Mouse (Mus musculus) kidney, postnatal 0 days (tissue): ENCODE measurements at regions not wholly inside any gene's neighbourhood (a gene's known extent, or its start where the extent isn't known, plus 50 kb on each side); places are given as distances from the start of the nearest gene placed in this dataset.

Experiments used
- ATAC-seq: fragments of 200-750 bp; cut with Nextera tagmentation; replicated peaks from 2 replicates; pipeline ENCODE4 v1.8.0; 2017; ENCODE audit warnings: low read depth, moderate number of reproducible peaks, moderate TSS enrichment, moderate library complexity; ENCODE audit not compliant: low FRiP score
- DNase-seq: peaks from one replicate; pipeline ENCODE4 v3.0.0-alpha.2; 2016; ENCODE audit warnings: low spot score
- H3K27ac ChIP-seq: fragments of 300-500 bp; sonication (generic); 2 replicates; pipeline ENCODE4 v1.5.1; 2014; ENCODE audit warnings: mild to moderate bottlenecking
- H3K27me3 ChIP-seq: fragments of 300-500 bp; sonication (generic); 2 replicates; pipeline ENCODE4 v1.6.1; 2014; ENCODE audit warnings: low read length, mixed read lengths; ENCODE audit not compliant: insufficient read depth
- H3K36me3 ChIP-seq: fragments of 300-500 bp; sonication (generic); 2 replicates; pipeline ENCODE4 v1.6.1; 2014; ENCODE audit warnings: low read length, mixed read lengths; ENCODE audit not compliant: insufficient read depth
- H3K4me1 ChIP-seq: fragments of 300-500 bp; sonication (generic); replicated peaks from 2 replicates; pipeline ENCODE4 v1.6.1; 2014; ENCODE audit warnings: antibody characterized with exemption, low read length, mixed read lengths; ENCODE audit not compliant: insufficient read depth
- H3K4me2 ChIP-seq: fragments of 300-500 bp; sonication (generic); 2 replicates; pipeline ENCODE4 v1.6.1; 2014; ENCODE audit warnings: mild to moderate bottlenecking, low read length, moderate library complexity, mixed read lengths
- H3K4me3 ChIP-seq: fragments of 300-500 bp; sonication (generic); replicated peaks from 2 replicates; pipeline ENCODE4 v1.5.1; 2014; ENCODE audit warnings: low read depth, low read length
- H3K9ac ChIP-seq: fragments of 300-500 bp; sonication (generic); 2 replicates; pipeline ENCODE4 v1.6.1; 2014; ENCODE audit warnings: low read depth, low read length
- H3K9me3 ChIP-seq: fragments of 300-500 bp; sonication (generic); replicated peaks from 2 replicates; pipeline ENCODE4 v1.6.1; 2016; ENCODE audit warnings: low read length, inconsistent platforms, mixed read lengths
- CTCF ChIP-seq: IDR thresholded peaks from 2 replicates; pipeline ENCODE4 v1.5.1; 2016; ENCODE audit warnings: antibody characterized with exemption, low read depth, mild to moderate bottlenecking, moderate library complexity
- WGBS: fragments of 180-500 bp; shearing (Covaris S2); extraction: QIAGEN DNeasy Blood & Tissue Kit; methylation state at CpG from one replicate; pipeline ENCODE4 v1.1.7; 2014; 5-methylcytosine and 5-hydroxymethylcytosine counted together

DNA sequence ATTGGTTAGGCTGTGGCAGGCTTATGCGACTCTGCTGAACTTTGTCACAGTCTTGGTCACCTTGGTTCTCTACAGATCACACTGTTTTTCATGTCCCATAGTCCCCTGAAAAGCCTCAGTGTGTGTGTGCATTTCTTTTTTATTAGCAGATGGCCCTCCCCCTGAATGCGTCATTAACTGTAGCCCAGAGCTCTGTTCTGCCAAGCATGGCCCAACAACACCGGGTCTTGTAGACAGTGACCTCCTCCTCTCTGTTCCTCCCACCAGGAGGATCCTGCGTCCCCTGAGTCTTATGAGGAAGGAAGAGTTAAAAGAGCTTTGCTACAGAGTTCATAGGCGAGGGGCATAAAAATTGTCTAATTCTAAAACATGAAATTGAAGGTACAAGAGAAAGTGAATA is 103.5 kb upstream of the Rpl34 start:
- Histone ChIP-seq H3K9ac (no peak overlapping the region), H3K36me3 (no peaks in the 10 kb centered on the region), H3K4me2 (no peak overlapping the region), H3K27ac (no peak overlapping the region), H3K4me3 (no peak overlapping the region), H3K9me3 (no peaks in the 10 kb centered on the region), H3K4me1 (peaks cover 7% of the 10 kb centered on the region; the same call in 1 of the 2 replicates), H3K27me3 (no peaks in the 10 kb centered on the region)
- DNase-seq (peak; percentile 73), ATAC-seq (peak; percentile 71; the same call in 1 of the 2 replicates)
- no peak for TF ChIP-seq CTCF
- WGBS: 45% methylated on average over 5 of the region's 5 CpGs

DNA sequence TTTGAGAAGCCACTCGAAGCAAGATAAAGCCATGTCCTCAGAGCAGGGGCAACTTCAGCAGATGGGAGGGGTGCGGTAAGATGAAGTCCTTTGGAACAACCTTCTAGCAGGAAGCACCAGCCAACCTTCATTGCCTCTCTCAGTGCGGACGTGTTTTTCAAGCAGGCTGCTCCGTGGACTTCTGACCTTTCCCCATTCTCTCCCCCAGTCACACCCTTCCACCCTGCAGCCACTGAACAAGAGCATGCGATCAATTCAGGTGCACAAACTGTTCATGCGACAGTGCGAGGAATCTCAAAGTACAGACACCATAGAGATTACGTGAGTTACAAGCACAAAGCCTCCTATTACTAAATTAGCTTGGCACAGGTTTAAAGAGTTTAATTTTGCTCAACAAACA is 102.9 kb upstream of the Rpl34 start:
- H3K36me3 ChIP-seq: no peaks in the 10 kb centered on the region
- no peak; the same call in 1 of the 2 replicates for ATAC-seq
- WGBS: 27% methylated on average over 9 of the region's 9 CpGs
- no peak overlapping the region for H3K4me3 ChIP-seq
- peaks cover 7% of the 10 kb centered on the region; the same call in 1 of the 2 replicates for H3K4me1 ChIP-seq
- H3K9me3 ChIP-seq: no peaks in the 10 kb centered on the region
- H3K27me3 ChIP-seq: no peaks in the 10 kb centered on the region
- H3K27ac ChIP-seq: no peak overlapping the region
- H3K4me2 ChIP-seq: peak overlapping the region; percentile 11; the same call in 1 of the 2 replicates
- peak; percentile 15 for DNase-seq
- no peak overlapping the region for H3K9ac ChIP-seq
- TF ChIP-seq CTCF: no peak

DNA sequence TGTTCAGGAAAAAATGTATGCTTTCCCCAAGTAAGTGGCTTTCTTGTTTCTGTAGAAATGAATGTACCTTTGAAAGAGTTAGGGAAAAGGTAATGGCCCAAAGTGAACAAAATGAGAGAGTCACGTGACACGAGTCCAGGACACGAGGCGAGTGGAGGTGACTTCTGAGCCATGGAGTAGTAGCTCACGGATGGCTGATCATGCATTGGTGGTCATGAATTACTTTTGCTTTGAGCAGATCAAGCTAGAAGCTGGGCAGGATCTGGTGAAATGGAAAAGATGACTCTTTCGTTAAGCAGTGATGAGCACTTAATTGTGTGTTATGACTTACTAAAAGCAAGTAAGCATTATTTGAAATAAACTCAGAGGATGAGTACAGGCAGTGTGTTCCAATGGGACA is 101.6 kb upstream of the Rpl34 start:
- 40% methylated on average over 6 of the region's 6 CpGs for WGBS
- Histone ChIP-seq H3K27ac (no peak overlapping the region), H3K4me2 (no peak overlapping the region), H3K4me1 (peaks cover 7% of the 10 kb centered on the region; the same call in 1 of the 2 replicates), H3K9me3 (no peaks in the 10 kb centered on the region), H3K27me3 (no peaks in the 10 kb centered on the region), H3K9ac (no peak overlapping the region), H3K36me3 (no peaks in the 10 kb centered on the region), H3K4me3 (no peak overlapping the region)
- TF ChIP-seq CTCF: no peak
- 0 out of 2 replicates have a peak, but pooled peaks have one; percentile 23 for ATAC-seq
- peak; percentile 37 for DNase-seq

DNA sequence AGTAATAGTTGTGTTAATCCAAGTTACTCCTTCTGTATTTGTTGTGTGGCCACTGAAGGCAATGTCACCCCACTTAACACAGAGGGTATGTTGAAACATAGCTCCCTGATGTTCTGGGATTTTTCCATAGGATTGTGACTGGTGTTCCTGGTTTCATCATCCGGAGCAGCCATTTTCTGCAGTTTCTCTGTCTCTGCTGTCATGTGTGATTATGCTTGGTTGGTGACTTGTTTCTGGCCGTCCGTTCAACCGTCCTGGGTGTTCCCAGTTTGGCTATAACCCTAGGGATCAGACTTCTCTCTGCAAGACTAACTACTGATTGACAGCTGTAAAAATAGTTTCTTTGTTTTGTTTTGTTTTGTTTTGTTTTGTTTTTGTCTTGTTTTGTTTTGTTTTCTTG is 98.1 kb upstream of the Rpl34 start:
- no peak overlapping the region for H3K9ac ChIP-seq
- ATAC-seq: no peak
- H3K36me3 ChIP-seq: no peaks in the 10 kb centered on the region
- no peaks in the 10 kb centered on the region for H3K9me3 ChIP-seq
- H3K4me2 ChIP-seq: no peak overlapping the region
- H3K4me1 ChIP-seq: peaks cover 7% of the 10 kb centered on the region; the same call in 1 of the 2 replicates
- 52% methylated on average over 4 of the region's 4 CpGs for WGBS
- H3K27me3 ChIP-seq: no peaks in the 10 kb centered on the region
- H3K27ac ChIP-seq: no peak overlapping the region
- no peak for TF ChIP-seq CTCF
- H3K4me3 ChIP-seq: no peak overlapping the region
- DNase-seq: no peak

DNA sequence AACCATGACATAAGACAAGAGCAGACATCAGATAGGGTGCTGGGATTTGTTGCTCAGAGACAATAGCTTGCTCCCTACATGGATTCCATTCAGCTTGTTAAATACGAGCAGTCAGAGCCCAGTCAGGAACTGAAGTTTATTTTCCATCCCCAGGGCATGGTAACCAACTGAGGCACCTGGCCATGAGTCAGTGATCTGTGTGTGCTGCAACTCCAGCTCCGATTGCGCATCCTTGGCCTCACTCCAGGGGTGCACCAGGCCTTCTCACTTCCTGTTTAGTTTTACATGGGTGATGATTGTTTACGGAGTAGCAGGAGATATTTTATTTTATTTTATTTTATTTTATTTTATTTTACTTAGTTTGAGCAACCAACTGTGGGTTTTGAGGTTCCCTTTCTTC is 97.7 kb upstream of the Rpl34 start:
- H3K27ac ChIP-seq: no peak overlapping the region
- no peak overlapping the region for H3K4me2 ChIP-seq
- H3K9me3 ChIP-seq: no peaks in the 10 kb centered on the region
- no peaks in the 10 kb centered on the region for H3K27me3 ChIP-seq
- no peak for ATAC-seq
- WGBS: 74% methylated on average over 4 of the region's 4 CpGs
- no peak overlapping the region for H3K4me3 ChIP-seq
- no peak overlapping the region for H3K9ac ChIP-seq
- H3K36me3 ChIP-seq: no peaks in the 10 kb centered on the region
- no peak for DNase-seq
- no peak for TF ChIP-seq CTCF
- H3K4me1 ChIP-seq: peaks cover 3% of the 10 kb centered on the region; the same call in 1 of the 2 replicates

DNA sequence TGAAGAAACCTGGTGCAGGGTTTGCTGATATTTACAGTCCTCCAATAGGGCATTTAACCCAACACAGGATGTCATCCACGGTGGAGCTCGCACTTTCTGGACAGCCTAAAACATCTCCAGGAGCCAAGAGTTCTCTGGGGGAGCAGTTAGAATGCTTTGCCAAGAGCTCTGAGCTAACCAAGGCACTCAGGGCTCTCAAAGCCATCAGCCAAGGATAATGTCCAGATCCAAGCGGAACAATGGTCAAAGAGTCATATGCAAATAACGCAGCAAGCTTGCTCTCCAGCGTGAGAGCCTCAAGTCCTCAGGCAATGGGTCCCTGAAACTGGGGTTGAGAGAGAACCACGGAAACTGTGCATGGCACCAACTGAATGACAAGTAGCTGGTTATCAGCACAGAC is 96.8 kb upstream of the Rpl34 start:
- no peaks in the 10 kb centered on the region for H3K4me1 ChIP-seq
- no peak overlapping the region for H3K27ac ChIP-seq
- DNase-seq (no peak), ATAC-seq (no peak)
- H3K36me3 ChIP-seq: no peaks in the 10 kb centered on the region
- H3K4me2 ChIP-seq: no peak overlapping the region
- no peak overlapping the region for H3K9ac ChIP-seq
- H3K9me3 ChIP-seq: no peaks in the 10 kb centered on the region
- no peak overlapping the region for H3K4me3 ChIP-seq
- WGBS: 80% methylated on average over 6 of the region's 6 CpGs
- no peaks in the 10 kb centered on the region for H3K27me3 ChIP-seq
- no peak for TF ChIP-seq CTCF

DNA sequence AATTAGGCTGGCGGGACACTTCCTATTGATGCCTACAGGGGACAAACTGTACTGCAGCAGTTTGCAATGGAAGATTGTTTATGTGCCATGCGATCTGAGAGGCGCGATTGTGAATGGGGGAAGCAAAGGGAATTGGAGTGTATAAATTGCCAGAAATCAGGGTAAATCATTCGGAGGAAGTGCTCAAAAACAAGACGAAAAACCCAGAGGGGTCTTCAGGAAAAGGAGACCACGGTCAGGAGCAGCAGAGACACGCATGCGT is 89.6 kb upstream of the Rpl34 start:
- H3K9ac ChIP-seq: no peak overlapping the region
- no peak overlapping the region for H3K4me3 ChIP-seq
- ATAC-seq: no peak
- no peak overlapping the region for H3K4me2 ChIP-seq
- no peaks in the 10 kb centered on the region for H3K9me3 ChIP-seq
- H3K27me3 ChIP-seq: no peaks in the 10 kb centered on the region
- peak; percentile 18 for DNase-seq
- TF ChIP-seq CTCF: peak; percentile 25; the same call in 1 of the 2 replicates
- H3K4me1 ChIP-seq: no peaks in the 10 kb centered on the region
- WGBS: 57% methylated on average over 9 of the region's 9 CpGs
- no peaks in the 10 kb centered on the region for H3K36me3 ChIP-seq
- H3K27ac ChIP-seq: no peak overlapping the region
